Mouse (Mus musculus): Measurements from ENCODE around the gene R3hdm4. TPM values are rescaled to one million over a fixed set of nuclear protein-coding genes. Genes with fewer than 3 reads are reported as not detected.
A peak's percentile ranks its signal among the peaks of the same experiment; 100 is the strongest.
"Not testable (repeated sequence)": the region's sequence is repeated elsewhere in the genome, so short reads cannot be mapped to it uniquely, and the experiment has no call there.

The R3hdm4 gene
- polyA plus RNA-seq, 1 experiment from 2014 or later = 186 TPM

DNA sequence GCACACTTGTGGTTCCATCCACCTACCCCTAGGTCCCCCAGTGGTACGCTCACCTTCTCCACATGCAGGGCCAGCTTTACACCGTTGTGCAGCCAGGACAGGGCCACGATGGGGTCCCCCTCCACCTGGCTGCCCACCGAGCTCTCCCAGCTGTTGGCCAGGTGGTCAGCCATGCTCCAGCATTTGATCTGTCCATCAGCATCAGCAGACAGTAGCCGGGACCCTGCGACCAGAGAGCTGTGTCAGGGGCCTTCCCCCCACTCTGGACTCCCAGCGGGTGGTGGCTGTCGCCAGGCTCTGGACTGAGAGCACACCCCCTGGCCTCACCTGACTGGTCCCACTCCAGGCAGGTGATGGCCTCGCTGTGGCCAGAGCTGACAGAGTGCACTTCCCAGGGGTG lies 14.3 kb downstream of the R3hdm4 start:
- 95% methylated on average over 9 of the region's 9 CpGs for WGBS

DNA sequence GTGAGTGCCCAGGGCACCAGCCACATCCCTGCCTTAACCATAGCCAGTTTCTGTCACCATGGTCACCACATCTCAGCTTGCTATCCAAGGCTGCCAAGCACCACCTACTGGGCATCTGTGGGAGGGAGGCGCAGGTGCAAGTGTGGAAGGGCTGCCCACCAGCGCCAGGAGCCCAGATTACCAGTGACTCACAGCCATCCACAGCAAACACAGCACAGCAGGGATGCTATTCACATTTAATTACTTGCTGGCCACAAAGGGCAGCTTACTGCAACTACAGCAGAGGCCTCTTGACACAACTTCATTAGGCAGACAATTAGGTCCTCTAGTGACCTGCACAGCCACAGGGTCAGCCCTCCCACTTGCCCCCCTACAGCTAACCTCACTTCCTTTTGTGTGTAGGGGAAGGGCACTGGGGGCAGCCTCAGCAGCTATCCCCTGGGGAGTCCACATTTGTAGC lies 20.0 kb downstream of the R3hdm4 start:
- peaks cover 14% of the 10 kb centered on the region; the same call in 1 of the 2 replicates for H3K27me3 ChIP-seq (replicated peaks)
- H3K36me3 ChIP-seq = peaks cover 61% of the 10 kb centered on the region
- no peak overlapping the region for H3K4me3 ChIP-seq
- 0 out of 2 replicates have a peak overlapping the region, but pooled peaks have one; percentile 7 for H3K4me2 ChIP-seq (replicated peaks)
- H3K27ac ChIP-seq = no peak overlapping the region
- H3K9me3 ChIP-seq = no peaks in the 10 kb centered on the region
- ATAC-seq (ENCODE audit: low FRiP score, low read depth) = peak; percentile 69
- H3K4me1 ChIP-seq = peaks cover 12% of the 10 kb centered on the region
- peak overlapping the region; percentile 3; the same call in 1 of the 2 replicates for H3K9ac ChIP-seq
- 8% methylated on average over 2 of the region's 2 CpGs for WGBS

More for the DNA sequence above, 14.3 kb downstream of the R3hdm4 start:
- no peaks in the 10 kb centered on the region for H3K9me3 ChIP-seq
- ATAC-seq (ENCODE audit: low FRiP score, low read depth) = no peak
- H3K36me3 ChIP-seq = peaks cover 52% of the 10 kb centered on the region
- H3K4me2 ChIP-seq (replicated peaks) = no peak overlapping the region
- H3K4me1 ChIP-seq = 0 out of 2 replicates have a peak, but pooled peaks cover 5% of the 10 kb centered on the region
- no peak overlapping the region for H3K4me3 ChIP-seq
- no peak overlapping the region for H3K27ac ChIP-seq
- H3K27me3 ChIP-seq (replicated peaks) = no peaks in the 10 kb centered on the region
- no peak overlapping the region for H3K9ac ChIP-seq

DNA sequence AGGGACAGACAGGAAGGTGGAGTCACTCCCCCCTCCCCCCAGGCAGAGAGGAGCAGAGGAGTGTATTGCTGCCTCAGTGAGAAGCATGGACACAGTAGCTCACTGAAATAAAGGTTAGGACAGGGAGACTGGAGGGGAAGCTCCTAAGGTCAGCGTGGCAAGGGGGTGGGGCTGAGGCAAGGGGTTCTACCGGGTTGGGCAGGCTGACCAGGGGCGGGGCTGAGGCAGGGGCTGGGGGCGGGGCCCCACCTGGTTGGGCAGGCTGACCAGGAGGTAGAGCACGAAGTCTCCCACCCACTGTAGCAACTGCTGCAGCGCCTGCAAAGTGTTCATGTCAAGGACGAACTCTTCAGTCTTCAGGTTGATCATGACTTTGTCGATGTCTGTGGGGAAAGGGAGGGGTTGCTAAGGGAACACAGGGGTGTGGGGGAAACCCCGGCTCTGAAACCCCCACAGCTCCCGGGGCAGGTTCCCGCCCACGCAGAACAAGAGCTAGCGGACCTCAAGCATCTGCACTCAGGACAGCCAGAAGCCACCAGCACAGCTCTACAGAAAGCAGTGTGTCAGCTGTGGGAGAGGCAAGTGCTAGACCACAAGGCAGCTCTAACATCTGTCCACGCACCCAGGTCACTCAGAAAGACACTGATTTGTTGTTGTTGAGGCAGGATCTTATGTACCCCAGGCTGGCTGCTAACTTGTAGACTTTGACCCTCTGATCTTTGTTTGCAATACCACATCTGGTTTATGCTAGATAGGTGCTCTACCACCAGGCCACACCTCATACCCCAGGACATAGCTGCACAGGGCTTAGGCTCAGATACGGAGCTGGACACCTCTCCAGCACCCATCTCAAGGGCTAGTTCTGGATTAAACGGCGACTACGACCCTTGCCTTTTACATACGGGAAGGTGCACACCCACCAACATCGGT lies 23.4 kb downstream of the R3hdm4 start:
- 51% methylated on average over 20 of the region's 20 CpGs for WGBS
- peaks cover 17% of the 10 kb centered on the region for H3K27me3 ChIP-seq (replicated peaks)
- no peak overlapping the region for H3K4me2 ChIP-seq (replicated peaks)
- no peak overlapping the region for H3K4me3 ChIP-seq
- no peak overlapping the region for H3K27ac ChIP-seq
- no peak overlapping the region for H3K9ac ChIP-seq
- peaks cover 12% of the 10 kb centered on the region for H3K4me1 ChIP-seq
- no peaks in the 10 kb centered on the region for H3K9me3 ChIP-seq
- peaks cover 52% of the 10 kb centered on the region for H3K36me3 ChIP-seq
- ATAC-seq (ENCODE audit: low FRiP score, low read depth) = no peak

DNA sequence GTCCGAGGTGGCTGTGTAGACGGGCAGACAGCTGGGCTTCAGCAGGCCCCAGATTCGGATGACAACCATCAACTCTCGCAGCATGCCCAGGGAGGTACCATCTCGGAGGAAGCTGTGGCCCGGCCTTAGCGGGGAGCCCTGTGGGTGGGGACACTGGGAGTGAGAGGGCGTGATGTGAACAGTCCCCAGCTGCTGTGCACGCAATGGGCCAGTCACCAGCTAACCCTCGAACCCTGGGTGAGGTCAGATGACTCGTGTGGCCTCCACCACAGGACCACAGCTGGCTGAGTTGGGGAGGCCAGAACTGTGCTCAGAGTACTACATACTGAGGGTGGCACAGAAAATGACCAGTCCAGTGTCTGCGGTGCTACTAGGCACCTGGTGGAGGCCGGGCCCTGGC lies 24.2 kb downstream of the R3hdm4 start:
- H3K4me1 ChIP-seq = peaks cover 12% of the 10 kb centered on the region
- H3K4me2 ChIP-seq (replicated peaks) = no peak overlapping the region
- no peak overlapping the region for H3K9ac ChIP-seq
- H3K27me3 ChIP-seq (replicated peaks) = peaks cover 17% of the 10 kb centered on the region
- H3K36me3 ChIP-seq = peaks cover 48% of the 10 kb centered on the region
- H3K4me3 ChIP-seq = no peak overlapping the region
- ATAC-seq (ENCODE audit: low FRiP score, low read depth) = no peak
- 88% methylated on average over 13 of the region's 13 CpGs for WGBS
- H3K9me3 ChIP-seq = no peaks in the 10 kb centered on the region
- no peak overlapping the region for H3K27ac ChIP-seq

DNA sequence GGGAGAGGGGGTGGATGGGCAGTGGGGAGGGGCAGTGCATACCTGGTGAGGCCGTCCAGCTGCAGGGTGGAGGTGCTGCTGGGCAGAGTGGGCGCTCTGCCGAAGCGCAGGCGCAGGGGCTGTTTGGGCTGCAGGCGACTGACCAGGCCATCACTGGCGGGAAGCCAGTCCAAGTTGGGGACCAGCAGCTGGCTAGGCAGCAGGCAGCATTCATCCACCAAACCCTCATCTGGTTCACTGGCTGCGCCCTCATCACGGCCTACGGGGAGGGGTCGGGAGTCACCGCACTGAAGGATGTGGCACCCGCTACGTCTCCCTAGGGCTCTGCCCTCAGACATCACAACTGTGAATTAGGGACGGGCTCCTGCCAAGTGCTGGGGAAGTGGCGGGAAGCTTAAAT lies 24.7 kb downstream of the R3hdm4 start:
- H3K4me1 ChIP-seq = peaks cover 9% of the 10 kb centered on the region
- H3K36me3 ChIP-seq = peaks cover 48% of the 10 kb centered on the region
- H3K4me2 ChIP-seq (replicated peaks) = no peak overlapping the region
- WGBS = 90% methylated on average over 16 of the region's 16 CpGs
- peaks cover 17% of the 10 kb centered on the region for H3K27me3 ChIP-seq (replicated peaks)
- no peak for ATAC-seq (ENCODE audit: low FRiP score, low read depth)
- no peaks in the 10 kb centered on the region for H3K9me3 ChIP-seq
- no peak overlapping the region for H3K4me3 ChIP-seq
- H3K9ac ChIP-seq = no peak overlapping the region
- H3K27ac ChIP-seq = no peak overlapping the region

DNA sequence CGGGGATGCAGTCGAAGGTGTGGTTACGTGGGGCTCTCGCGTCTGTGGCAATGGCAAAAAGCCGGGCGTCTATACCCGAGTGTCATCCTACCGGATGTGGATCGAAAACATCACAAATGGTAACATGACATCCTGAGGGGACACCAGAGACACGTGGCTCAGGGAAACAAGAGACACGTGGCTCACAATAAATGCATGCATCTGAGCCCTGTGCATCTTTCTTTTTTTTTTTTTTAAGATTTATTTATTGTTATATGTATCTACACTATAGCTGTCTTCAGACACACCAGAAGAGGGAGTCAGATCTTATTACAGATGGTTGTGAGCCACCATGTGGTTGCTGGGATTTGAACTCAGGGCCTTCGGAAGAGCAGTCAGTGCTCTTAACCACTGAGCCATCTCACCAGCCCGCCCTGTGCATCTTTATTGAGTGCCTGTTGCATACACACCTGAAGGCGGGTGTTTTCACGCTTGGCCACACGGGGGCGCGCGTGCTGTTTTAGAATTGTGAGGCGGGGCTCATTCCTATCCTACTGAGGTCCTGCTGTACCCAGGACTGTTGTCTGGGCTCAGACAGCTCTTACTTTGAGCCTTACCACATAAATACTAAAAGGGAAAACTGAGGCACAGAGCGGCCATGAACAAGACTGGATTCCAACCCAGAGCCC lies 28.4 kb downstream of the R3hdm4 start:
- ATAC-seq (ENCODE audit: low FRiP score, low read depth) = 0 out of 2 replicates have a peak, but pooled peaks have one; percentile 39
- not testable (repeated sequence) for H3K4me1 ChIP-seq
- WGBS = 45% methylated on average over 22 of the region's 22 CpGs

DNA sequence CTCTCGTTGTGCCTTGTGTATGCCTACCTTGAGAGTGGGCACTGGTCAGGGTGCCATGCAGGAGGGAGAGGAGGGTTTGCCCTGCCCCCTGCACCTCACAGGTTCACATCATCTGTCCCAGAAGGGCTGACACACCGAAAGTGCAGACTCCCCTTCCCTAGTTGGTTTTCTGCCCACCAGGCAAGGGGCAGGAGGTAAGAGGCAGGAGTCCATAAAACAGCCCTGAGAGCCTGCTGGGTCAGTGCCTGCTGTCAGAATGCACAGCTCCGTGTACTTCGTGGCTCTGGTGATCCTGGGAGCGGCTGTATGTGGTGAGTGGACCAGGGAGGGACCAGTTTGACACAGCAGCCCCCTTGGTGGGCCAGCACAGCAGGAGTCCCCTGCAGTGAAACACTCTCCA lies 30.3 kb downstream of the R3hdm4 start, which contains the start of gene Cfd:
Gene Cfd, plus strand, starts transcription at position 184 of the 400 bp plus-strand sequence.
- Histone ChIP-seq H3K4me1 (no peaks in the 10 kb centered on the region), H3K27ac (no peak within 1 kb of the TSS), H3K36me3 (peaks cover 14% of the 10 kb centered on the region), H3K9me3 (no peaks in the 10 kb centered on the region), H3K27me3 (replicated peaks) (peaks cover 4% of the 10 kb centered on the region; the same call in 1 of the 2 replicates), H3K4me3 (no peak within 1 kb of the TSS), H3K4me2 (replicated peaks) (no peak within 1 kb of the TSS), H3K9ac (no peak within 1 kb of the TSS)
- WGBS = 43% methylated on average over 5 of the region's 5 CpGs
- no peak for ATAC-seq (ENCODE audit: low FRiP score, low read depth)

More for the DNA sequence above, 28.4 kb downstream of the R3hdm4 start:
- H3K36me3 ChIP-seq = peaks cover 33% of the 10 kb centered on the region
- H3K4me2 ChIP-seq (replicated peaks); H3K9ac ChIP-seq; H3K27ac ChIP-seq; H3K9me3 ChIP-seq; H3K4me3 ChIP-seq; H3K27me3 ChIP-seq (replicated peaks): not testable (repeated sequence)

DNA sequence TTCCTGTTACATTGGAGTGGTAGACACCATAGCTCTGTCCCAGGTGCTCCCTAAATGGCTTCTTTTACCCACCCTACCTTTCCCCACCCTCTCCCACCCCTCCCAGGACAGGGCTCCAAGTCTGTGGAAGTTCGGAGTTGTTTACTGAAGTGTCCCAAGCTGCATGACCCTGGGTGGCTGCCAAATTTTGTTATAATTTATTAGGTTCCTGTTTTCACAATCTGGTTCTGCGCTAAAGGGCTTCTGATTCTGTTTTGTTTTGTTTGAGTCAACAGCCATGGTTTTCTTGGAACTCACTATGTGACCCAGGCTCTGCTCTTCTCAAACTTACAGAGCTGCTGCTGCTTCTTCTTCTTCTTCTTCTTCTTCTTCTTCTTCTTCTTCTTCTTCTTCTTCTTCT lies 31.6 kb downstream of the R3hdm4 start:
- H3K27ac ChIP-seq = no peak overlapping the region
- H3K4me3 ChIP-seq = no peak overlapping the region
- no peak overlapping the region for H3K9ac ChIP-seq
- H3K27me3 ChIP-seq (replicated peaks) = peaks cover 3% of the 10 kb centered on the region; the same call in 1 of the 2 replicates
- 82% methylated on average over 2 of the region's 2 CpGs for WGBS
- no peaks in the 10 kb centered on the region for H3K9me3 ChIP-seq
- no peaks in the 10 kb centered on the region for H3K4me1 ChIP-seq
- no peak for ATAC-seq (ENCODE audit: low FRiP score, low read depth)
- no peak overlapping the region for H3K4me2 ChIP-seq (replicated peaks)
- peaks cover 4% of the 10 kb centered on the region; the same call in 1 of the 2 replicates for H3K36me3 ChIP-seq

DNA sequence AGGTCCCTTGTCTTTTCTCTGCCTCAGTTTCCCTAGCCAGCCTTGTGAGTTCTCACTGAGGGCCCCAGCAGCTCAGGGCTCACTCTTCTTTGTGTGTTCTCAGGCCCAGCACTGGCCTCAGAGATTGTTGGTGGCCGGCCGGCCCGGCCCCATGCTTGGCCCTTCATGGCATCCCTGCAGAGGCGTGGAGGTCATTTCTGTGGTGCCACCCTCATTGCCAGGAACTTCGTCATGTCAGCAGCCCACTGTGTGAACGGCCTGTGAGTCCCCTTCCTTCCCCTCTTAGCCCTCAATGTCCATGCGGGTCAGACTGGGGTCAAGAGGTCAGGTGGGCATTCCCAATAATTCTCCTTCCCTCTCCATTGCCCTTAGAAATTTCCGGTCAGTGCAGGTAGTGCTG lies 34.4 kb downstream of the R3hdm4 start:
- no peak for ATAC-seq (ENCODE audit: low FRiP score, low read depth)
- no peak overlapping the region for H3K4me2 ChIP-seq (replicated peaks)
- 79% methylated on average over 8 of the region's 8 CpGs for WGBS
- no peaks in the 10 kb centered on the region for H3K9me3 ChIP-seq
- no peak overlapping the region for H3K27ac ChIP-seq
- no peak overlapping the region for H3K9ac ChIP-seq
- H3K36me3 ChIP-seq = no peaks in the 10 kb centered on the region
- no peak overlapping the region for H3K4me3 ChIP-seq
- peaks cover 13% of the 10 kb centered on the region for H3K27me3 ChIP-seq (replicated peaks)
- H3K4me1 ChIP-seq = peaks cover 9% of the 10 kb centered on the region

DNA sequence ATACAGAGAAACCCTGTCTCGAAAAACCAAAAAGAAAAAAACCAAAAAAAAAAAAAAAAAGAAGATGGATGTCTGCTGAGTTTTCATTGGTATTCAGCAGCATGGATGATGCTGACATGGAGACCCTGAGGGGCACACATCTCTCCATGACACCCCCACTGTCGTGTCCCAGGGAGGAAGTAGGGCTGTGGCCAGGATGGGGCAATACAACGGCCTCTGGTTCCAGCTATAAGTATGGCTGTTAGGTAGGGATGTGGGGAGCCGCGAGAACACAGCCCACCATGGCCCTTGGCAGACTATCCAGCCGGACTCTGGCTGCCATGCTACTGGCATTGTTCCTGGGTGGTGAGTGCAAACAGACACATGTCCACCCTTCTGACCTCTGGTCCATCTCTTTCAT lies 35.0 kb downstream of the R3hdm4 start, which contains the start of gene Elane:
Gene Elane, plus strand, starts transcription at position 194 of the 400 bp plus-strand sequence.
- Histone ChIP-seq H3K36me3 (no peaks in the 10 kb centered on the region), H3K4me1 (peaks cover 9% of the 10 kb centered on the region), H3K9me3 (no peaks in the 10 kb centered on the region), H3K4me3 (no peak within 1 kb of the TSS), H3K4me2 (replicated peaks) (no peak within 1 kb of the TSS), H3K27me3 (replicated peaks) (peaks cover 14% of the 10 kb centered on the region), H3K9ac (no peak within 1 kb of the TSS), H3K27ac (no peak within 1 kb of the TSS)
- 84% methylated on average over 6 of the region's 6 CpGs for WGBS
- no peak for ATAC-seq (ENCODE audit: low FRiP score, low read depth)

DNA sequence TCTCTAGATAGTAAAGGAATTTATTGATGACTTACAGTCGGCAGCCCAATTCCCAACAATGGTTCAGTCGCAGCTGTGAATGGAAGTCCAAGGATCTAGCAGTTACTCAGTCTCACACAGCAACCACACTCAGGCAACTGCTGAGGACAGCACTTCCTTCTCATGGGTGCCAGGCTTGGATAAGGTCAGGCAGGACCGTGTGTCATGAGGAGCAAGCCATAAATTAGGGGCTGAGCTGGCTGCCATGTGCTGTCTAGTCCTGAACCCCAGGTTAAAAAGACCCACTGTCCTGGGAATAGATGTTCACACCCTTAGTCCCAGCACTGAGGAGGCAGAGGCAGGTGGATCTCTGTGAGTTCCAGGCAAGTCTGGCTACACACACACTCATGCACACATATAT lies 36.1 kb downstream of the R3hdm4 start:
- not testable (repeated sequence) for H3K27ac ChIP-seq; H3K9ac ChIP-seq; ATAC-seq (ENCODE audit: low FRiP score, low read depth); H3K9me3 ChIP-seq; H3K4me3 ChIP-seq; H3K36me3 ChIP-seq; H3K4me2 ChIP-seq (replicated peaks); H3K4me1 ChIP-seq
- WGBS = 82% methylated on average over 3 of the region's 3 CpGs
- H3K27me3 ChIP-seq (replicated peaks) = peaks cover 22% of the 10 kb centered on the region

DNA sequence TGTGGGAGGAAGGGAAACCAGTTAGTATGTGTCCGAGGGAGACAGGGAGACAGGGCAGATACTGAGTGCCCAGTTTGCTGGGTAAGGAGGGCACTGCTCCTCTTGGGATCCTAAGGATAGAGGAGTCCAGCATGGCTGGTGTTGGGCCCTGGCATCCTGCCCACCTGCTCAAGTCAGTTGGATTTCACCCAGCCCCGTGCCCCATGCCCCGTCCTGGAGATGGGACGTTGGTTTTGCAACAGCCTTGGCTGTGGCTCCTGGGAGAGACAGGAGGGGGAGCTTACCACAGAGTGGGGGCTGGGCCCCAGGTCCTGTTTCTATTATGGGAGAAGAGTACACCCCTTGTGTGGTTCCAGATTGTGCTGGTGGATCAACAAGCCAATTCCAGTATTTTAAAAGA lies 36.6 kb downstream of the R3hdm4 start:
- 82% methylated on average over 4 of the region's 4 CpGs for WGBS

More for the DNA sequence above, 36.6 kb downstream of the R3hdm4 start:
- no peak overlapping the region for H3K4me3 ChIP-seq
- no peak overlapping the region for H3K4me2 ChIP-seq (replicated peaks)
- H3K36me3 ChIP-seq = no peaks in the 10 kb centered on the region
- H3K9ac ChIP-seq = no peak overlapping the region
- H3K4me1 ChIP-seq = peaks cover 9% of the 10 kb centered on the region
- H3K27ac ChIP-seq = no peak overlapping the region
- no peaks in the 10 kb centered on the region for H3K9me3 ChIP-seq
- peaks cover 25% of the 10 kb centered on the region for H3K27me3 ChIP-seq (replicated peaks)
- no peak for ATAC-seq (ENCODE audit: low FRiP score, low read depth)

Measured in neural tube, embryonic 12.5 days (tissue).